Mouse (Mus musculus) MEL (cell line): ENCODE results near the gene Rwdd3. TPM values are rescaled to one million over a fixed set of nuclear protein-coding genes. Genes with fewer than 3 reads are reported as not detected.

ENCODE experiments used
- DNase-seq: peaks from one replicate; pipeline ENCODE4 v3.0.0; 2011; ENCODE audit warnings: low read depth, low spot score
- H3K27ac ChIP-seq: 2 replicates; pipeline ENCODE4 v1.5.1; 2012; ENCODE audit warnings: low read depth, mild to moderate bottlenecking, control low read depth, low read length, moderate library complexity; ENCODE audit not compliant: control insufficient read depth
- H3K27me3 ChIP-seq, 2 experiments: fragments of 150-350 bp in 1 of 2; sonication (generic) in 1 of 2; 2 replicates each; pipeline ENCODE4 v1.6.1; 2012; ENCODE audit warnings: low read length in 2 of 2, mild to moderate bottlenecking in 2 of 2, improper control_type of control experiment in 1 of 2, moderate library complexity in 1 of 2; ENCODE audit not compliant: insufficient read depth in 2 of 2, control insufficient read depth in 1 of 2
- H3K36me3 ChIP-seq, 2 experiments: 2 replicates each; pipeline ENCODE4 v1.6.1; 2012 to 2014; ENCODE audit warnings: low read length in 2 of 2, improper control_type of control experiment in 1 of 2, inconsistent platforms in 1 of 2, mild to moderate bottlenecking in 1 of 2; ENCODE audit not compliant: insufficient read depth in 2 of 2, control insufficient read depth in 1 of 2
- H3K4me1 ChIP-seq, 2 experiments: fragments of 150-350 bp in 1 of 2; sonication (generic) in 1 of 2; 2 replicates each; pipeline ENCODE4 v1.6.1; 2012; ENCODE audit warnings: low read length in 2 of 2, improper control_type of control experiment in 1 of 2, mild to moderate bottlenecking in 1 of 2; ENCODE audit not compliant: insufficient read depth in 2 of 2, control insufficient read depth in 1 of 2
- H3K4me3 ChIP-seq, 2 experiments: fragments of 150-350 bp in 1 of 2; sonication (generic) in 1 of 2; 2 replicates each; pipeline ENCODE4 v1.5.1; 2012; ENCODE audit warnings: low read depth in 2 of 2, low read length in 2 of 2, mild to moderate bottlenecking in 2 of 2, moderate library complexity in 2 of 2, control low read depth in 1 of 2, improper control_type of control experiment in 1 of 2; ENCODE audit not compliant: control insufficient read depth in 1 of 2, insufficient read depth in 1 of 2
- H3K79me2 ChIP-seq: 2 replicates; pipeline ENCODE4 v1.6.1; 2012; ENCODE audit warnings: mild to moderate bottlenecking, low read length, moderate library complexity; ENCODE audit not compliant: control insufficient read depth, poor library complexity, insufficient read depth
- H3K9ac ChIP-seq: 2 replicates; pipeline ENCODE4 v1.6.1; 2012; ENCODE audit warnings: low read depth, mild to moderate bottlenecking, control low read depth, low read length, moderate library complexity; ENCODE audit not compliant: control insufficient read depth, poor library complexity, severe bottlenecking
- H3K9me3 ChIP-seq: fragments of 150-350 bp; sonication (generic); replicated peaks from 2 replicates; pipeline ENCODE4 v1.6.1; 2012; ENCODE audit warnings: mild to moderate bottlenecking, low read length, improper control_type of control experiment, moderate library complexity; ENCODE audit not compliant: insufficient read depth
- BHLHE40 ChIP-seq: IDR thresholded peaks from 2 replicates; pipeline ENCODE4 v1.6.1; 2012; ENCODE audit warnings: low read depth, mild to moderate bottlenecking, inconsistent platforms, low read length, improper control_type of control experiment, borderline replicate concordance
- CHD1 ChIP-seq: IDR thresholded peaks from 2 replicates; pipeline ENCODE4 v1.6.1; 2012; ENCODE audit warnings: low read depth, mild to moderate bottlenecking, inconsistent platforms, low read length, improper control_type of control experiment
- CHD2 ChIP-seq: IDR thresholded peaks from 2 replicates; pipeline ENCODE4 v1.6.1; 2011; ENCODE audit warnings: low read length, improper control_type of control experiment
- CTCF ChIP-seq, 3 experiments: IDR thresholded peaks in 2 of 3; conservative IDR thresholded peaks in 1 of 3; 2 replicates each; pipeline ENCODE4 v1.5.1; 2011 to 2012; ENCODE audit warnings: low read length in 3 of 3, low read depth in 2 of 3, mild to moderate bottlenecking in 2 of 3, improper control_type of control experiment in 1 of 3, inconsistent platforms in 1 of 3, mixed read lengths in 1 of 3, moderate library complexity in 1 of 3; ENCODE audit not compliant: control insufficient read depth in 1 of 3, insufficient read depth in 1 of 3, poor library complexity in 1 of 3, severe bottlenecking in 1 of 3
- EP300 ChIP-seq, 2 experiments: IDR thresholded peaks; 2 replicates each; pipeline ENCODE4 v1.6.1; 2011; ENCODE audit warnings: improper control_type of control experiment in 2 of 2, low read length in 2 of 2, low read depth in 1 of 2, mild to moderate bottlenecking in 1 of 2
- ETS1 ChIP-seq: IDR thresholded peaks from 2 replicates; pipeline ENCODE4 v1.6.1; 2012; ENCODE audit warnings: low read depth, mild to moderate bottlenecking, inconsistent platforms, low read length, improper control_type of control experiment, moderate library complexity
- GABPA ChIP-seq: IDR thresholded peaks from 2 replicates; pipeline ENCODE4 v1.6.1; 2012; ENCODE audit warnings: low read depth, mild to moderate bottlenecking, inconsistent platforms, low read length, improper control_type of control experiment, moderate library complexity
- JUND ChIP-seq: IDR thresholded peaks from 2 replicates; pipeline ENCODE4 v1.6.1; 2011; ENCODE audit warnings: low read depth, mild to moderate bottlenecking, improper control_type of control experiment, low read length
- MAFK ChIP-seq: IDR thresholded peaks from 2 replicates; pipeline ENCODE4 v1.6.1; 2011; ENCODE audit warnings: low read depth, mild to moderate bottlenecking, low read length, improper control_type of control experiment, borderline replicate concordance
- MAX ChIP-seq: IDR thresholded peaks from 2 replicates; pipeline ENCODE4 v1.6.1; 2011; ENCODE audit warnings: low read length, improper control_type of control experiment
- MAZ ChIP-seq: IDR thresholded peaks from 2 replicates; pipeline ENCODE4 v1.6.1; 2012; ENCODE audit warnings: low read depth, mild to moderate bottlenecking, inconsistent platforms, low read length, improper control_type of control experiment
- MEF2A ChIP-seq: IDR thresholded peaks from 2 replicates; pipeline ENCODE4 v1.6.1; 2014; ENCODE audit warnings: low read depth, mild to moderate bottlenecking, inconsistent platforms, low read length, improper control_type of control experiment; ENCODE audit not compliant: poor library complexity, insufficient replicate concordance, severe bottlenecking; ENCODE audit errors: extremely low read depth
- MXI1 ChIP-seq: IDR thresholded peaks from 2 replicates; pipeline ENCODE4 v1.6.1; 2011; ENCODE audit warnings: mild to moderate bottlenecking, low read depth, low read length, improper control_type of control experiment
- MYB ChIP-seq: IDR thresholded peaks from 2 replicates; pipeline ENCODE4 v1.6.1; 2011; ENCODE audit warnings: mild to moderate bottlenecking, low read depth, low read length, improper control_type of control experiment
- POLR2AphosphoS2 ChIP-seq: IDR thresholded peaks from 2 replicates; pipeline ENCODE4 v1.6.1; 2011; ENCODE audit warnings: low read length, improper control_type of control experiment
- RCOR1 ChIP-seq: IDR thresholded peaks from 2 replicates; pipeline ENCODE4 v1.6.1; 2012; ENCODE audit warnings: low read depth, mild to moderate bottlenecking, inconsistent platforms, low read length, improper control_type of control experiment
- TBP ChIP-seq: IDR thresholded peaks from 2 replicates; pipeline ENCODE4 v1.8.0; 2011; ENCODE audit warnings: low read depth, low read length, improper control_type of control experiment
- TCF12 ChIP-seq: IDR thresholded peaks from 2 replicates; pipeline ENCODE4 v1.6.1; 2014; ENCODE audit warnings: low read depth, mild to moderate bottlenecking, inconsistent platforms, low read length, improper control_type of control experiment, moderate library complexity
- UBTF ChIP-seq: IDR thresholded peaks from 2 replicates; pipeline ENCODE4 v1.6.1; 2012; ENCODE audit warnings: low read depth, mild to moderate bottlenecking, inconsistent platforms, low read length, improper control_type of control experiment, moderate library complexity, borderline replicate concordance; ENCODE audit not compliant: insufficient read depth
- ZKSCAN1 ChIP-seq: IDR thresholded peaks from 2 replicates; pipeline ENCODE4 v1.6.1; 2012; ENCODE audit warnings: low read depth, mild to moderate bottlenecking, inconsistent platforms, low read length, improper control_type of control experiment, moderate library complexity
- polyA plus RNA-seq, 2 experiments: library from polyadenylated mRNA; stranded (reverse) in 1 of 2; unstranded in 1 of 2; fragments of >175 nt in 1 of 2; fragments of >200 nt in 1 of 2; gene quantifications; 2 replicates each; pipeline versions ENCODE4 v1.2.1 to v1.2.4; 2012; ENCODE audit warnings: low replicate concordance in 2 of 2, low read depth in 1 of 2; ENCODE audit not compliant: insufficient read length in 2 of 2, insufficient read depth in 1 of 2, missing spikeins in 1 of 2
- total RNA-seq: library from RNA; depleted of rRNA; stranded (reverse); fragments of 300-350 nt; gene quantifications from 2 replicates; pipeline ENCODE4 v1.2.3, GENCODE M21; 2012

The Rwdd3 gene
- total and polyA plus RNA-seq, 3 experiments = 4.2 to 4.8 TPM; not detected in 1

GRCm38 (mm10) chr3:121174248-121174945 is 2.9 kb upstream of the Rwdd3 start:
- Histone ChIP-seq H3K9ac (no peak overlapping the region), H3K9me3 (no peaks in the 10 kb centered on the region), H3K4me1 (peaks cover 10 to 15% of the 10 kb centered on the region in 2 experiments; a peak in 3 of 4 replicates), H3K79me2 (peaks cover 2% of the 10 kb centered on the region; the same call in 1 of the 2 replicates), H3K36me3 (peaks cover 0 to 17% of the 10 kb centered on the region in 2 experiments; a peak in 2 of 4 replicates), H3K4me3 (no peak overlapping the region), H3K27ac (no peak overlapping the region), H3K27me3 (no peaks in the 10 kb centered on the region; a peak in 1 of 4 replicates)
- DNase-seq = no peak
- peak in 1 of 2 experiments; percentile 7; a peak in 1 of 4 replicates for TF ChIP-seq EP300 (IDR thresholded peaks at IDR 0.05; ENCODE audit: low read depth in 1 of 2, low read length in 2 of 2)
- TF ChIP-seq MAZ = no peak
- no peak for TF ChIP-seq JUND
- no peak for TF ChIP-seq MAX
- no peak for TF ChIP-seq MYB
- TF ChIP-seq CHD1 = no peak
- 0 out of 2 replicates have a peak, but pooled peaks have one; percentile 18 for TF ChIP-seq RCOR1
- no peak for TF ChIP-seq TBP
- no peak for TF ChIP-seq MXI1
- TF ChIP-seq ETS1 = peak; percentile 26; the same call in 1 of the 2 replicates
- TF ChIP-seq CHD2 = no peak
- no peak for TF ChIP-seq TCF12
- no peak for TF ChIP-seq CTCF (IDR thresholded peaks at IDR 0.05 in 2 of 3, conservative IDR thresholded peaks at IDR 0.05 in 1 of 3; ENCODE audit: control insufficient read depth in 1 of 3, insufficient read depth in 1 of 3, low read depth in 2 of 3, low read length in 3 of 3, poor library complexity in 1 of 3, severe bottlenecking in 1 of 3)
- no peak for TF ChIP-seq MEF2A
- TF ChIP-seq BHLHE40 = no peak
- TF ChIP-seq UBTF = no peak

- Histone ChIP-seq H3K27ac (no peak overlapping the region), H3K4me1 (peaks cover 10 to 15% of the 10 kb centered on the region in 2 experiments; a peak in 3 of 4 replicates)
These were observed 1.2 kb upstream of the Rwdd3 start for GRCm38 (mm10) chr3:121172718-121173117.

More at GRCm38 (mm10) chr3:121172718-121173117, 1.2 kb upstream of the Rwdd3 start:
- H3K36me3 ChIP-seq = peaks cover 0 to 19% of the 10 kb centered on the region in 2 experiments; a peak in 2 of 4 replicates
- H3K4me3 ChIP-seq = no peak overlapping the region
- TF ChIP-seq POLR2AphosphoS2 (no peak), MAX (no peak), GABPA (no peak), ZKSCAN1 (no peak), ETS1 (no peak), MAFK (no peak), RCOR1 (no peak), CHD1 (no peak)
- TF ChIP-seq, all 39 proteins: peak for 0
- Histone ChIP-seq H3K9me3 (no peaks in the 10 kb centered on the region), H3K9ac (no peak overlapping the region), H3K79me2 (peaks cover 2% of the 10 kb centered on the region; the same call in 1 of the 2 replicates), H3K27me3 (no peaks in the 10 kb centered on the region; a peak in 1 of 4 replicates)
- no peak for DNase-seq
